Mouse (Mus musculus): Measurements from ENCODE around the gene Krt10. TPM values are rescaled to one million over a fixed set of nuclear protein-coding genes. Genes with fewer than 3 reads are reported as not detected.
A peak's percentile ranks its signal among the peaks of the same experiment; 100 is the strongest.

Gene Krt10
- total and polyA plus RNA-seq, 3 experiments, result not detected

DNA sequence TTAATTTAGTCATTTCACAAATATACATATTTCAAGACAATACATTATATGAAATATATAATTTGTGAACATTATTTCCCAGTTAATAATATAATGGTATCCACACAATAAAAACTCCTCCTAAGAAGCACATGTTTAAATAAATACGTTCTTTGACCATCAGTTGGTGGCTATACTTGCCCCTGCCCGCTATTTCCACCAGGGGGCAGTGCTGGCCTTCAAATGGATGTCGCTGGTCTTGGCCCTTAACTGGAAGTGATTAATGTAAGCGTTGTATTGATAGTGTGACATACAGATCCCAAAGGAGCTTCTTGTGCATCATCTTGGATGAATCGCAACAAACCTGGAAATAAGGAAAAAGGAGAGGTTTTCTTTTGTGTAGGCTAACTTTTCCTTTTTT, 9.6 kb downstream of the Krt10 start:
- TF ChIP-seq ZC3H11A (IDR thresholded peaks at IDR 0.05; ENCODE audit: low read depth, low read length) (peak; percentile 97), UBTF (IDR thresholded peaks at IDR 0.05; ENCODE audit: borderline replicate concordance, insufficient read depth, low read depth, low read length) (no peak), CHD2 (IDR thresholded peaks at IDR 0.05; ENCODE audit: low read length) (no peak), MEF2A (IDR thresholded peaks at IDR 0.05; ENCODE audit: extremely low read depth, insufficient replicate concordance, low read depth, low read length, poor library complexity, severe bottlenecking) (no peak), MAX (IDR thresholded peaks at IDR 0.05; ENCODE audit: low read length) (peak; percentile 48; the same call in 1 of the 2 replicates), POLR2AphosphoS5 (IDR thresholded peaks at IDR 0.05; ENCODE audit: borderline replicate concordance, low read depth, low read length) (no peak), ETS1 (IDR thresholded peaks at IDR 0.05; ENCODE audit: low read depth, low read length) (no peak), MYC (IDR thresholded peaks at IDR 0.05; ENCODE audit: low read depth, low read length) (peak; percentile 44; the same call in 1 of the 2 replicates), ELF1 (IDR thresholded peaks at IDR 0.05; ENCODE audit: low read depth, low read length) (no peak), SMC3 (IDR thresholded peaks at IDR 0.05; ENCODE audit: low read depth, low read length) (peak; percentile 98), GABPA (IDR thresholded peaks at IDR 0.05; ENCODE audit: low read depth, low read length) (no peak), CTCF (IDR thresholded peaks at IDR 0.05 in 2 of 3, conservative IDR thresholded peaks at IDR 0.05 in 1 of 3; ENCODE audit: control insufficient read depth in 1 of 3, insufficient read depth in 1 of 3, low read depth in 2 of 3, low read length in 3 of 3, poor library complexity in 1 of 3, severe bottlenecking in 1 of 3) (peak in 2 of 3 experiments; percentile 72 to 97), ZMIZ1 (IDR thresholded peaks at IDR 0.05; ENCODE audit: low read depth, low read length) (no peak)
- no peak overlapping the region for H3K4me3 ChIP-seq (ENCODE audit: control insufficient read depth in 1 of 2, insufficient read depth in 1 of 2, low read depth in 2 of 2, low read length in 2 of 2)
- H3K79me2 ChIP-seq (ENCODE audit: control insufficient read depth, insufficient read depth, low read length, poor library complexity), result no peaks in the 10 kb centered on the region
- DNase-seq (ENCODE audit: low read depth, low spot score), result peak; percentile 84
- H3K9ac ChIP-seq (ENCODE audit: control insufficient read depth, low read depth, low read length, poor library complexity, severe bottlenecking), result no peak overlapping the region
- no peaks in the 10 kb centered on the region for H3K36me3 ChIP-seq (ENCODE audit: control insufficient read depth in 1 of 2, insufficient read depth in 2 of 2, low read length in 2 of 2)
- no peaks in the 10 kb centered on the region for H3K9me3 ChIP-seq (replicated peaks; ENCODE audit: insufficient read depth, low read length)
- no peak overlapping the region for H3K27ac ChIP-seq (ENCODE audit: control insufficient read depth, low read depth, low read length)
- H3K4me1 ChIP-seq (ENCODE audit: control insufficient read depth in 1 of 2, insufficient read depth in 2 of 2, low read length in 2 of 2), result no peaks in the 10 kb centered on the region
- peaks cover 2 to 6% of the 10 kb centered on the region in 2 experiments; a peak in 3 of 4 replicates for H3K27me3 ChIP-seq (ENCODE audit: control insufficient read depth in 1 of 2, insufficient read depth in 2 of 2, low read length in 2 of 2)

DNA sequence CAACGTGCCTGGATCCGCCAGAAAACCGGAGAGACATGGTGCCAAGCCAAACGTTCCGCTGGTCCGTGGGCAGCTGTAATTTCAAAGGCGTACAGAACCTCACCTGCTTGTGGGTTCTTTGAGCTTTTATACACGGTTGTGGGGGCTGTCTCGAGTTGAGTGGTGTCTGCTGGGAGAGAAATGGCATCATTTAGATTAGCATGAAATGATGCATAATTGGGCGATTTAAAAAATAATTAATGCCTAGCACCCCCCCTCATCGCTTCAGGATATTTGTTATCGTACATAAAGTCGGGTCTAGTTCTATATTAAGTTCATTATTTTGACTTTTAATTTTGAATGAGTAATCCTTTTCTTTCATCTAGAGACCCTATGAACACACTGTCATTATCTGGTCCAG, 14.4 kb downstream of the Krt10 start, which contains the start of gene Krt28:
Gene Krt28 (minus strand): TSS at position 101 of the 400 bp plus-strand sequence.
- Histone ChIP-seq H3K27ac (ENCODE audit: control insufficient read depth, low read depth, low read length) (no peak within 1 kb of the TSS), H3K4me1 (ENCODE audit: control insufficient read depth in 1 of 2, insufficient read depth in 2 of 2, low read length in 2 of 2) (0 out of 4 replicates have a peak, but pooled peaks cover 0 to under 1% of the 10 kb centered on the region in 2 experiments), H3K9me3 (replicated peaks; ENCODE audit: insufficient read depth, low read length) (no peaks in the 10 kb centered on the region), H3K36me3 (ENCODE audit: control insufficient read depth in 1 of 2, insufficient read depth in 2 of 2, low read length in 2 of 2) (no peaks in the 10 kb centered on the region), H3K9ac (ENCODE audit: control insufficient read depth, low read depth, low read length, poor library complexity, severe bottlenecking) (no peak within 1 kb of the TSS), H3K4me3 (ENCODE audit: control insufficient read depth in 1 of 2, insufficient read depth in 1 of 2, low read depth in 2 of 2, low read length in 2 of 2) (no peak within 1 kb of the TSS), H3K27me3 (ENCODE audit: control insufficient read depth in 1 of 2, insufficient read depth in 2 of 2, low read length in 2 of 2) (peaks cover 13 to 18% of the 10 kb centered on the region in 2 experiments), H3K79me2 (ENCODE audit: control insufficient read depth, insufficient read depth, low read length, poor library complexity) (no peaks in the 10 kb centered on the region)
- no peak for DNase-seq (ENCODE audit: low read depth, low spot score)
- TF ChIP-seq TBP (IDR thresholded peaks at IDR 0.05; ENCODE audit: low read depth, low read length), result no peak

Data from MEL (cell line).